Mouse (Mus musculus) myocyte (in vitro differentiated cells): ENCODE data around the gene Iqcf1.

Source experiments
- CEBPB ChIP-seq: IDR thresholded peaks from 2 replicates; pipeline ENCODE4 v1.6.1; 2011; ENCODE audit warnings: mild to moderate bottlenecking, moderate library complexity; ENCODE audit not compliant: poor library complexity, insufficient read depth, severe bottlenecking
- POLR2A ChIP-seq: IDR thresholded peaks from one replicate; pipeline ENCODE4 v1.6.1; 2011; ENCODE audit warnings: low read depth, mild to moderate bottlenecking, control low read depth, moderate library complexity; ENCODE audit not compliant: insufficient read length
- POLR2AphosphoS2 ChIP-seq: IDR thresholded peaks from one replicate; pipeline ENCODE4 v1.6.1; 2011; ENCODE audit warnings: low read depth, control low read depth; ENCODE audit not compliant: insufficient read length

DNA sequence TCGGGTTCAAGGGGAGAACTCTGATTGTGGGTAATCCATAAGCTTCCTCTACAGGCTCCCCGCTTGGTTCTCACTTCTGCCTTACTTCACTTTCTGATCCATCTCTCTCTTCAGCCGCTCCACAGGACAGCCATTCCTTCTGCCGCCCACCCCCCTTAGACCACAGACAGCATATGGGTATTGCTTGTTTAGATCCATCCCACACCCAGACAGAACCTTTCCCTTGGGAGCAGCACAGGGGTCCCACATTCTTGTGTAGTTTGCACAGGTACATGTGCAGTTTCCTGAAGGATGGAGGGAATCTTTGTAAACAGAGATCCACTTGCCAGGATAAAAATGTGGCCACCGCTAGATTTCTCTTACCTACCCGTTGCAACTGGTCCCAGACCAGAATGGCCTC lies 47.4 kb upstream of the Iqcf1 start:
- TF ChIP-seq POLR2A (no peak), POLR2AphosphoS2 (no peak), CEBPB (no peak)
